Mouse (Mus musculus): ENCODE data around the gene Msmb.
A peak's percentile ranks its signal among the peaks of the same experiment; 100 is the strongest.

Gene Msmb

GRCm38 (mm10) chr14:32145809-32146511 is 4.1 kb downstream of the Msmb start:
- no peak for ATAC-seq (ENCODE audit: low TSS enrichment)

GRCm38 (mm10) chr14:32146578-32146977 is 4.8 kb downstream of the Msmb start:
- no peak for ATAC-seq (ENCODE audit: low TSS enrichment)

- ATAC-seq (ENCODE audit: low TSS enrichment): no peak
Measured at GRCm38 (mm10) chr14:32150872-32151271, 9.0 kb downstream of the Msmb start.

- no peak for ATAC-seq (ENCODE audit: low TSS enrichment)
Measured at GRCm38 (mm10) chr14:32152243-32152965, 10.6 kb downstream of the Msmb start.

GRCm38 (mm10) chr14:32153156-32153555 is 11.3 kb downstream of the Msmb start:
- ATAC-seq (ENCODE audit: low TSS enrichment): no peak

GRCm38 (mm10) chr14:32154758-32155157 is 12.9 kb downstream of the Msmb start:
- ATAC-seq (ENCODE audit: low TSS enrichment): no peak

GRCm38 (mm10) chr14:32159150-32159670 is 17.4 kb downstream of the Msmb start:
- peak; percentile 51 for ATAC-seq (ENCODE audit: low TSS enrichment)

- peak; percentile 98 for ATAC-seq (ENCODE audit: low TSS enrichment)
Measured at GRCm38 (mm10) chr14:32159690-32160246, 17.9 kb downstream of the Msmb start, which contains the start of gene Ncoa4. TSS of gene Ncoa4 (plus strand) at chr14:32159865.

- ATAC-seq (ENCODE audit: low TSS enrichment): no peak
Measured at GRCm38 (mm10) chr14:32160563-32160962, 18.7 kb downstream of the Msmb start.

- ATAC-seq (ENCODE audit: low TSS enrichment): no peak
Measured at GRCm38 (mm10) chr14:32161090-32161885, 19.5 kb downstream of the Msmb start.

- ATAC-seq (ENCODE audit: low TSS enrichment): no peak
Measured at GRCm38 (mm10) chr14:32162231-32162630, 20.4 kb downstream of the Msmb start.

GRCm38 (mm10) chr14:32163203-32163888 is 21.5 kb downstream of the Msmb start:
- ATAC-seq (ENCODE audit: low TSS enrichment): no peak

GRCm38 (mm10) chr14:32164173-32165051 is 22.6 kb downstream of the Msmb start:
- ATAC-seq (ENCODE audit: low TSS enrichment): no peak

GRCm38 (mm10) chr14:32165278-32166061 is 23.6 kb downstream of the Msmb start:
- ATAC-seq (ENCODE audit: low TSS enrichment): peak; percentile 27; the same call in 1 of the 2 replicates

GRCm38 (mm10) chr14:32166062-32166441 is 24.2 kb downstream of the Msmb start:
- ATAC-seq (ENCODE audit: low TSS enrichment): no peak

GRCm38 (mm10) chr14:32166840-32167239 is 25.0 kb downstream of the Msmb start:
- ATAC-seq (ENCODE audit: low TSS enrichment): no peak

- no peak for ATAC-seq (ENCODE audit: low TSS enrichment)
Measured at GRCm38 (mm10) chr14:32167326-32167725, 25.5 kb downstream of the Msmb start.

- ATAC-seq (ENCODE audit: low TSS enrichment): no peak
Measured at GRCm38 (mm10) chr14:32168653-32169231, 26.9 kb downstream of the Msmb start.

- ATAC-seq (ENCODE audit: low TSS enrichment): peak; percentile 71
Measured at GRCm38 (mm10) chr14:32170137-32170536, 28.3 kb downstream of the Msmb start.

Data from frontal cortex, adult (tissue).